Mouse (Mus musculus): Measurements from ENCODE around the gene Atp5c1. TPM values are rescaled to one million over a fixed set of nuclear protein-coding genes. Genes with fewer than 3 reads are reported as not detected.

The Atp5c1 gene
- total RNA-seq, 4 experiments from 2014 or later, result 232 to 390 (median 312) TPM

DNA sequence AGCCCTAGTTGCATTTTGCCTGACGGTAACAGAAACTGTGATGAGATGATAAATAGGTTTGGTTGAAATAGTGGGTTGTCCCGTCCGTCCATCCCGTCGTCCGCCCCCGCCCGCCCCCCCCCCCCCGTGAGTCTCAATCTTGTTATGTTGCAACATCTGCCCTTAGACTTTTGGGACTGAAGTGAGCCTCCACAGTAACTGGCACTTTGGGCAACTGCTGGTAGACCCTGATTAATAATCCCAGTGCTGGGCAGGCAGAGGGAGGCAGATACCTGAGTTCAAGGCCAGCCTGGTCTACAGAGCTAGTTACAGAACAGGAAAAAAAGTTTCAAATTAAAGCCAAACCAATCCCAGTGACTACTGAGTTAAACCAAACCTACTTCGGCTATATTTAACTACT is 30.9 kb downstream of the Atp5c1 start:
- no peak for DNase-seq

DNA sequence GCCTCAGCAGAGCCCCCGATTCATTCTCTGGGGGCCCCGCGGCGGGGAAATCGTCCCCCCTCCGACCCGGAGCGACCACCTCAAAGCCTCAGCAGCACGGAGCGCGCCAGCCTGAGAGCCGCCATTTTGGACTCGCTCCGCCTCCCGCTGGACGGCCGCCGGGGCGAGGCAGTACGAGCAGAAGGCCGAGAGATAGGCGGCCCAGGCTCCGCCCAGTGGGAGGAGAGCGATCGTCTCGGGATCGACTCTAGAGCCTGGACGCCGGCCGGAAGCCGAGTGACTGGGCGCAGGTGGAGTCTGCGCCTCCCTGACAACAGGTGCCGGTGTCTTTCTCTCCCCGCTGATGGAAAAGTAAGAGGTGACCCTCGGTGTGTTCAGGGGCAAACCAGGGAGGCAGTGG is 31.8 kb downstream of the Atp5c1 start, which contains the start of gene Taf3:
Gene Taf3 (minus strand): TSS at position 136 of the 400 bp plus-strand sequence.
- DNase-seq, result peak; percentile 90

DNA sequence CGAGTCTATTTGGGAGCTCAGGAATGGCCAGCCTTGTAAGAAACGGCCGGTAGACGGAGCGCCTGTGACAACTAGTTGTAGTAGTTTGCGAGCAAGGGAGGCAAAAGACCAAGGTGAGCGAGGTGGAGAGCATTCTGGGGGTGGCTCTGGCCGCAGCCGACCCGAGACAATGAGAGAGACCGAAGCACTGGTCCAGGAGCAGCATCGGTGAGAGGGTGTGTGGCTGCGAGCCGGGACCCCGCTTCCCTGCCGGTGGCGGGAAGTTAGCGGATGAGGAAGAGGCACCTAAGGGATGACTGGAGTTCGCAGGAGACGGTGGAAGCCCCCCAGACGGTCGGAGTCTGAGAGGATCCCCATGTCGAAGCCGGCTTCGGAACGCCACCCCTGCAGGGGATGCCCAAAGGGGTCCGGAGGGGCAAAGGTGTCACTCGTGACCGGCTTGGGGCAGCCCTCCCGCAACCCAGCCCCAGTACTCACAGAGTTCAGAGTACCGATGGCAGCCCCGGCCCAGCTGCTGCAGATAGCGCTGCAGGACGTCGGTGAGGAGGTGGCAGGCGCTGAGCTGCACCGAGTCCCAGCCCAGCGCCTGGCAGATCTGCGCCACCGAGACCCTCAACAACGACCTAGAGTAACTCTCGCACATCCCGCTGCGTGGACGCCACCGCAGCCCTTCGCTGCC is 32.4 kb downstream of the Atp5c1 start:
- peak; percentile 17 for DNase-seq

DNA sequence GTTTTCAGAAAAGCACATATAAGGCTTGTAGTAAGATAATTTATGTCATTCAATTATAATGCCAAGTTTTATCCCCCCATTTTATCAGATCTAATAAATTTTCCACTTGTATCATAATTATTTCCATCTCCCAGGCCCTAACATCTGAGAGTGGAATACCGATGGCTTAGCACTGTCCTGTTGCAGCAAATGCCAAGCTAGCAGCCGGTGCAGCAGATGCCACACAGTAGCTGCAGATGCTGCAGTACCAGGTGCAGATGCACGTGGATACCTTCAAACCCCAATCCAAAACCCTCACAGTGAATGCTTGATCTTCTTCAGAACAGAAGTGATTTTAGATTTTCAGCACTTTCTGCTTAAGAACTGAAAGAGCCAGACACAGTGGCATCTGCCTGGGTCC is 45.3 kb downstream of the Atp5c1 start:
- no peak for DNase-seq

DNA sequence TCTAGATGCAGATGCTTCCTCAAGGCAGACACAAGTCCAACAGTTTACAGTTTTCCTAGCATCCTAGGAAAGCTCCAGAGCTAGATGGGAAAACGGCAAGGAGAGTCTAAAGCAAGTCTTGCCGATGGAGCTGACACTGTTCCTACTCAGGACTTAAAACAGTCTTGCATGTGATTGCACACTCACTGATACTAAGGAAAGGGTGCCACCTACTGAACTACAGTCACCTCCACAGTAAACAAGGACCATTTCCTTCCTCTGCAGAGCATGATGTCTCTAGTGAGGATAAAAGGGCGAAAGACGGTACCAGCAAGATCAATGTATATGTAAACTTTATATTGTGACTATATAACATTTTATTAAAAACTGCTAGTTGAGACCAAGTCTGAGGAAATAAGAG is 46.6 kb downstream of the Atp5c1 start:
- no peak for DNase-seq

DNA sequence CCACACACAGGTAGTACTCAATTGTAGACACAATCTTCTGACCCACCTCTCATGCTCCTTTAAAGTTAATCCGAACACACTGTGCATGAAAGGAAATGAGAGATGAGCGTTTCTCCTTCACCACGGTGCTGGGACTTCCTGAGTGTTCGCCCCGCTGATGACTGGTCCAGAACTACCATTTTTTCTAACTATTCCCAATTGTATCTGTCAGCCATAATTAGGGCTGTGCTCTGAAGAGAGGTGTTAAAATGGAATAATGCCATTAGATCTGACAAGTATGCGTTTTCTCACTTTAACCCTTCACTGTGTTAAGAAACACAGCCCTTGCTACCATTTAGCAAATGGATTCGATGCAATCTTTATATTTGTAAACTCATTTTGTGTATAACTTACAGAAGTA is 50.6 kb downstream of the Atp5c1 start:
- no peak for DNase-seq

DNA sequence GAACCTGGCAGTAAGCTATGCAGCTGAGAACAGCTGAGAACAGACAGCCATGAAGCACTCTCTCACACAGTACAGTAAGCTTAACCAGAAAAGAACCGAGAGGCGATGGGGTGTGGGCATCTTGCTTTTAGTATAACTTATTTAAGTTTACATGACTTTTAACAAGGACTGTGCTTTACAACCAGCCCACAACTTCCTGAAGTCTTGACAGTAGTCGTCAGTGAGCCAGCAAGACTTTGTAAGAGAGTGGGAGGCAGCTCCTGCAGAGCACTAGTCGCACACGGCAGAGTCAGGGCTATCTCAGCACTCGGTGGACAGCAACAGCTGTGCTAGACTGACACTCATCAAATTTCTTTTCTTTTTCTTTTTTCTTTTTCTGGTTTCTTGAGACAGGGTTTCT is 56.0 kb downstream of the Atp5c1 start:
- DNase-seq, result no peak

DNA sequence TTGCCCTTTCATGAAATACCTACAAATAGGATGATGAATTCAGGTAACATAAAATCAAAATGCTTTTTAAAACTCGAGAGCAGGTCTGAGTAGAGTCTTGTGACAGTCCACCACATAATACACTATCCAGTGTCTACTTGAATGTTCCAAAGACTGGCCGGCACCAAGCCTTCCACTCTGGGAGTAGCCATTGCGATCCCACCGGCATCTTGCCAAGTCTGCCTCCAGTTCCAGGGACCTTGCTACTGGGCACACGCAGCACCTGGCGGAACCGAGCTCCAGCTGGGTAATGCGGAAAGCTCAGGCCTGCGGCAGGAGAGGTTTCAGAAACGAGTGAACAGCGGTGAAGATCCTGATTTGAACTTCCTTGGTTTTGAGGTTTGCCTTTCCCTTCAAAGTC is 59.0 kb downstream of the Atp5c1 start:
- DNase-seq, result no peak

DNA sequence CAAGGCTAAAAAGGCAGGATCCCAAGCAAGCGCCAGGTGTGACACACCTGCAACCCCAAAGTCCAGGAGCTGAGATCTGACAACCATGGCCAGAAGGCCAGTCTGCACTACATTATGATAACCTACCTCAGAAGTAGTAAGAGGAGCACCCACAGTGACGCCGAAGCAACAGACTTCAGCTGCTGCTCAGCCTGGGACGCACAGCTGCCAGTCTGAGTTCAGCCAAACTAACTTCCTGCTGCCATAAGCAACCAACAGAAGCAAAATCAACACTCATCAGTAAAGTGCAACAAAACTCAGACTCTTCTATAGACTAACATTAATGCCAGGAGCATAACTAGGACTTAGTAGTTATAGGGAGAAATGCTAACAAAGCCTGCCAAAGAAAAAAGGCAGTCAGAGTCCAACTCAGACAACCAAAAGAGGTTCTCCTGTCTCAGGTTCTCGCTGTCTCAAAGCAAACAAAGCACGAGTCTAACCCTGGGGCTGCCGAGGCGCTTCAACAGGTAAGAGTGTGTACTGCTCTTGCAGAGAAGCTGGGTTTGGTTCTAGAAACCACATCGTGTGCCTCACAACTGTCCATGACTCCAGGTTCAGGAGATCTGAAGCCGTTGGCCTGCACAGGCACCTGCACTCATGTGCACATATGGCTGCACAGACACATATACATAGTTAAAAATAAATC is 65.2 kb downstream of the Atp5c1 start:
- no peak for DNase-seq

DNA sequence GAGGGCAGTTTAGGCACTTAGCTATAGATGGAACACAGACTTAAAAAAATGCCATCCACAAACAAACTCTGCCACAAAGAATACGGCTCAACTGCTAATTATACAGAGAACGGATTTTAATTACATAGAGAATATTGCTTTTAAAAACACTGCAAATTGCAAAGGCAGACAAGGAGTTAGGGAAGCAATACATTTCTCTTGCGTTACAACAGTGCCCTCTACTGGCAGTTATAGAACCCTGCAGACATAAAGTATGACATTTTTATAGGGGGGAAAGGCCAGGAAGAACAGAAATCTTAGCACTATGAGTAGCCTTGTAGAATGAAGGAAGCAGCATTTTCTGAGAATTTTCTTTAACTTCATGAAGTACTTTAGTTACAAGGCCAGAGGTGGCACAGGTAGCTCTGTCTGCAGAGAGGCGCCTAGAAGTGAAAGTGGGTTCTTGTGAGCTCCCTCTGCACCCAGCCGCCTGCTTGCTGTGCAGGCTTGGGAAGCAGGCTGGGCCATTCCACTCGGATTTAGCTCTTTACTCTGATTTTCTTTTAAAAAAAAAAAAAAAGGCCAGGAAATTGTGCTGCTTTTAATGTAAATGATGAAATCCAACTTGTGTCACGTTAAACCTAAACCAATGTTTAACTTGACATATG is 69.9 kb downstream of the Atp5c1 start:
- DNase-seq, result no peak

DNA sequence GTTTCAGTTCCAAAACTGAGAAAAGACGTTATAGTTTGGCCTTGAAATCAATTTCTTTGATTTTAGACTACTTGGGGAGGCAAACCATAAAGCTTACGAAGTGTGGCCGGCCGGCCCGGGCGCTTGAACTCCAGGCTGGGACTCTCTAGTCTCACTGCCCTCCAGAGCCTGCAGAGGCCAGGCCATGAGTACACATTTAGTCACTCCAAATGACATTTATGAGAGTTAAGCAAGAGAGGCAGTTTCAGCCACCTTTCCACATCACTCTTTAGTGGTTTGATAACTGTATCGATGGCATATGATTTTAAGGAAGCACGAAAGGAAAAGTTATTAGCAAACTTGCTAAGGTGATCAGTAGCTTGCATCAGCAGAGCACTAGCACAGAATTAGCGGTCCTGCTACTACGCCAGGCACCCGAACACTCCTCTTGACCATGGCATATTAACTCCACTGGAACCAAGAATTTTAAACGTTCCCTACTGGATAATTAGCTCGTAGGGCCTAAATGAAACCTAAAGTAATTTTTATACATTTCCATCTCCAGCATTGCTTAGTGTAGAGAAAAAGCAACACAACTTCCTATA is 70.5 kb downstream of the Atp5c1 start:
- DNase-seq, result peak; percentile 11

DNA sequence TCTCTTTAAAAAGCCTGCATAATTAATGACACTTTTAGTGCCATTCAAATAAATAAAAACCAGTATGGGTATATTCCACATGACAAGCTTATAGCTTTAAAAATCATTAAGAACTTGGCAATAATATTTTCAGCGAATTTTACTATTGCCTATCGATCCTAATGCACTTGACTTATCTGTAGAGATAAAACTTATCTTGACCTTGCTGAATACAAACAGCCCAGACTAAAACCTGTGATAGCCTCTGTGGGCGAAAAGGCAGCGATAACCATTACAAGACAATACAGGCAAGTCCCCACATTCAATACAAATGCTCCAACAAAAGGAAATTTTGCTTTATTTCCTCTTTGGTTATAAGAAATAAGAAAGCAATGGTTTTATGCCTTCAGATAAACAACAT is 71.7 kb downstream of the Atp5c1 start:
- no peak for DNase-seq

Other genes with a start within 250 kb of the Atp5c1 start
- 1 to 10 TPM in 3 of 4 experiments, under 1 TPM in 1; 0.78 to 3.3 (median 2.8) TPM for gene 4930412O13Rik, start 199.3 kb downstream of the Atp5c1 start, total RNA-seq (2022)
- not detected for gene 9230102O04Rik, start 191.0 kb downstream of the Atp5c1 start, total RNA-seq (2022)
- 10 to 100 TPM; 22.3 to 43.4 (median 32.2) TPM for gene Gata3, start 190.5 kb downstream of the Atp5c1 start, total RNA-seq (2022)
- 10 to 100 TPM; 11.8 to 12.7 (median 12.4) TPM for gene Taf3, start 31.9 kb downstream of the Atp5c1 start, total RNA-seq (2022)
- gene Kin, start 83 bp upstream of the Atp5c1 start, total RNA-seq (2022), result 10 to 100 TPM; 12.3 to 18.2 (median 15.6) TPM
- 10 to 100 TPM in 2 of 4 experiments, 1 to 10 TPM in 2; 9.3 to 11.1 (median 10.1) TPM for gene Itih2, start 50.9 kb upstream of the Atp5c1 start, total RNA-seq (2022)
- 10 to 100 TPM; 25.9 to 65.0 (median 44.1) TPM for gene Itih5, start 73.1 kb upstream of the Atp5c1 start, total RNA-seq (2022)

Data from adrenal gland, adult 8-10 months (tissue).